Mouse (Mus musculus) heart, adult 11 months (tissue): ENCODE data around the gene Tpst1.

Experiments used
- DNase-seq: peaks from one replicate; pipeline ENCODE4 v3.0.0; 2022

Gene Tpst1

DNA sequence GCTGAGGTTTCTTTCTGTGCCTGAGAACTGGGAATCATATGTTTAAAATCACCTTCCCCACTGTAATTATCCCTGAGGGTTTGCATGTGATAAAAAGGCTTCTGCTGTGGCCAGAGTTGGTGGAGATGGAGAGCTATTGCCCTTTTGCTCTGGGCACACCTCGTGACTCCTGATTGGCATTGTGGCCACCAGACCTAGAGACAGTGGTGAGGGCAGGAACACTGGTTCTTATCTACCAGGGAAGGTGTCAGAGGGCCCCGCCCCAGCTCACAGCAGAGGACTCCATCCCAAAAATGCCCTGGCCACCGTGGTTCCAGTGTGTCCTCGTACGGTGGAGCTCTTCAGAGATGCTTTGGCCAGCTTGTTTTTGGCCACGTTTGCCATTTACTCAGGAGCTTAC, 20.2 kb upstream of the Tpst1 start:
- peak; percentile 90 for DNase-seq

DNA sequence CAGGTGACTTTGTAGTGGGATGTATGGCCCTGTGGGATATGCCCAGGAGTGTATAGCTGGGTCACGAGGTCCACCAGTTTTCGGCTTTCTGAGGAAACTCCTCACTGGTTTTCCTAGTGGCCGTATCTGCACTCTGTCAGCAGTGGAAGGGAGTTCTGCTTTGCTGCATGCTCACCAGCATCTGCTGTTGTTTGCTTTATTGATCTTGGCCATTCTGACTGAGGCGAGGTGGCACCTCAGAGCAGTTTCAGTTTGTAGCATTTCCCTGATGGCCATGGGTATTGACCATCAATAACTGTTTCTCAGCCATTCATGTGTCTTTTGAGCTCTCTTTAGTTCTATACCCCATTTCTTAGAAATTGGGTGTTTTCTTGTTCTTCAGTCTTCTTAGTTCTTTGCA, 17.4 kb upstream of the Tpst1 start:
- no peak for DNase-seq

GRCm38 (mm10) chr5:130056303-130056702, 16.8 kb upstream of the Tpst1 start:
- no peak for DNase-seq

DNA sequence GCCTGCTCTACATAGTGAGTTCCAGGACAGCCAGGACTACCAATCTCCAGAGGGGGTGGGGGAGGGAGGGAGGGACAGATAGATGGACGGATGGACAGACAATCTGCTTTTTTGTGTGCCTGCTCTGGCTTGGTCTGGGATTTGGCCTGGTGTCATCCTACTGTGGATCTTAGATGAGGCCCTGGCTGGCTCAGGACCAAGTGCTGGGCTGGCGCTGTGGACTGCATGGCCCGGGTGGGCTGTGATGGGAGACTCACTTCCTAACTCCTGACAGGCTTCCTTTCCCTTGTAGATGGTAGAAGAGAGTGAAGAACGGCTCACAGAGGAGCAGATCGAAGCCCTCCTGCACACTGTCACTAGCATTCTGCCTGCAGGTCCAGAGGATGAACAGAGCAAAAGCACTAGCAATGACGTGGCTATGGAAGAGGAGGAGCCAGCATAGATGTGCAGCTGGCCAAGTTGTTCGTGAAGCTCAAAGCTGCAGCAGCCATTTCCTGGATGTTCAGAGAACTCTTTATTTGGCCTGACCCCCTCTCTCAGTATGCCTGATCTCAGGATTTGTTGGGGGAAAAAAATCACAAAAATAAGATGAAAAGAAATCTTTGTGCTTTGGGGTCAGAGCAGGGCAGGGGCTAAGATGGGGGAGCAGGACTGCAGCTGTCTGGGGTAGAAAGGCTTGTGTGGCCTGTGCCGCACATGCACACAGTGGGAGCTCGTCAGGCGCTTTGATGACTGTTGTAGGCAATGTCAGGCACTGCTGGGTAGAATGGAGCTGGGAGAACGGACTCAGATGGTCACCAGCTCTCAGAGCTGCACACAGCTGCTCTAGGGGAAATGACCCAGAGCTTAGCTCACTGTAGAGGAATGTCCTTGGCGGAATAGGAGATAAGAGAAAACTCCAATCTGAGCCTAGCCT, 13.5 kb upstream of the Tpst1 start:
- DNase-seq = peak; percentile 97

DNA sequence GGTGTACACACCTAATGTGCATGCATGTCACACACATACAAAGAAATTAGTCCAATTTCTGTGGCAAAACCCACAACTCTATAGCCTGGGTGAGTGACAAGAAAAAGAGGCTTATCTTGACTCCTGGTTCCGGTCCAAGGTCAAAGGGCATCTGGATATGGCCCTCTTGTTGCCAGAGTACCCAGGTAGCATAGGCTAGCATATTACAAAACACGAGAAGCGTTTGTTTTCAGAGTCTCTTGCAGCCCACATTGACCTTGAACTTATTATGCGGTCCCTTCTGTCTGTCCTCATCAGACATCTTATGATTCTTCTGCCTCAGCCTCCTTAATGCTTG, 12.8 kb upstream of the Tpst1 start:
- no peak for DNase-seq

DNA sequence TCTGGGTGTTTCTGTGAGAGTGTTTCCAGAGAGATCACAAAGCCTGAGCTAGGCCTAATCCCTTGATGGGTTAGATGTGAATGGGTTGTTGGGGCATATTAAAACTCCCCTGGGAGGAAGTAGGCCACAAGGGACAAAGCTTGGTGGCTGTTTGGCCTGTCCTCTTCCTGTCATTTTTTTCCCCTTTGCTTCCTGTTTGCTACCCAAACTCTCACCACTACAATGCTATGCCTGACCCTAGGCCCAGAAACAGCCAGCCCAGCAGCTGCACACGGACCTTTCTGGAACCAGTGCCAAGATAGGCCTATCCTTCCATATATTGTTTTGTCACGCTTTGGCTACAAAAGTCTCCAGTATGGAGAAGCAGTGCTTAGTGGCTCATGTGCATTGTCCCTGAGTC, 11.0 kb upstream of the Tpst1 start:
- peak; percentile 97 for DNase-seq

GRCm38 (mm10) chr5:130063760-130064159, 9.4 kb upstream of the Tpst1 start:
- peak; percentile 92 for DNase-seq

- no peak for DNase-seq
These were observed 7.5 kb upstream of the Tpst1 start for GRCm38 (mm10) chr5:130065579-130065978.

DNA sequence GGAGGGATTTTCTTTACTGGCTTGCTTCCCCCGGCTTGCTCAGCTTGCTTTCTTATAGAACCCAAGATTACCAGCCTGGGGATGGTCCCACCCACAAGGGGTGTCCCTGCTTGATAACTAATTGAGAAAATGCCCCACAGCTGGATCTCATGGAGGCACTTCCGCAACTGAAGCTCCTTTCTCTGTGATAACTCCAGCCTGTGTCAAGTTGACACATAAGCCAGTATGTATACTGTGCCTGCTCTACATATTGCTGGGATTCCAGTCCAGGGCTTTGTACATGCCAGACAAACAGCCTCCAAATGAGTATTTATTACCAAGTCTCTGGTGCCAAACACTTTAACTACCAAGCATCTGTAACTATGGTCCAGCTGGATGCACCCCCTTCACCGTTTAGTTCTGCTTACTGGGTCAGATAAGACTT, 5.3 kb upstream of the Tpst1 start:
- DNase-seq = no peak

DNA sequence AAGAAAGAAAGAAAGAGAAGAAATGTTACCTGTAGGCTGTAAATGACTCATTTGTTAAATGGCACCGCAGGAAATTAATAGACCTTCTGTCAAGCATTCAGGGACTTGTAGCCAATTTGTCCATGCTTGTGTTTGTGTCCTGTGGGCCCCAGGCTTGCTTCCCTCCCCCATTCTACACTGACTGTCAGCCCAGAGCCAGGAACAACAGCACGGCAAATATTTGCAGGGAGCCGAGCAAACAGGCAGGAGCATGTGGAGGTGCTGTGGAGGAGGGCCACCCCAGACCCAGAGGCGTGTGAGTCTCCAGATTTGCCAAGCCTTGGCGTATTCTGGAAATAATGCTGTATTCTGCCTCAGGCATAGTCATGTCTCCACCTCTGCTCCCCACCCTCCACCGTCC, 1.4 kb downstream of the Tpst1 start:
- no peak for DNase-seq

DNA sequence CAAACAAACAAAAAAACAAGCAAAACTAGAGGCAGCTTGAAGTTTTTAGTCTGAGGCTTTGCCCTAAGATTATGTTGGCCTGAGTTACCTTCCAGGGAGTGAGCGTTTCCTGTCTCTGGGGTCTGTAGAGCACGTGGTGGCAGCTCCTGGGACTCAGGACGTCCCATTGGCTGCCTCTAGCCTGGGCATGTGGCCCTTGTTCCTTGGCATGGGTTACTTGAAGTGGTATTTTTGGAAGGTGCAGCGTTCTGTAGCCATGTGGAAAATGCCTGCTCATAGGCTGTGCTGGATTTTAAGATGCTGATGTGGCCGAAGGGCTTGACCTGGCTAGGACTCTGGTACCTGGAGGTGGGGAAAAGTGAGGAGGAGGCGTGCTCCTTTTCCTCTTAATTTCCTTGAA, 3.3 kb downstream of the Tpst1 start:
- peak; percentile 96 for DNase-seq

GRCm38 (mm10) chr5:130078096-130078833, 5.1 kb downstream of the Tpst1 start:
- DNase-seq = no peak

DNA sequence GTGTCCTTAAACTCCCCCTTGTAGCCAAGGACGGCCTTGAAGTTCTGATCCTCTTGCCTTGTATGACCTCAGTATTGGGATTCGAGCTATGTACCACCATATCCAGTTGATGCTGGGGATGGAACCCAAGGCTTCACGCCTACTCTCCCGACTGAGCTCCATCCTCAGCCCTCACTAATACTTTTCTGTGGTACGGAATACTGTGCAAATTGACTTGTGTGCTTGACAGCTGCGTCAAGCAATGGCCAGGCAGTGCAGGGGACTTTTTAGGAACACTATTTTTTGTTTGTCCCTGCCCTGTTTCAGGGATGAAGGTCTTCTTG, 5.7 kb downstream of the Tpst1 start:
- DNase-seq = peak; percentile 91

- peak; percentile 100 for DNase-seq
These were observed 6.3 kb downstream of the Tpst1 start for GRCm38 (mm10) chr5:130079202-130080050.

DNA sequence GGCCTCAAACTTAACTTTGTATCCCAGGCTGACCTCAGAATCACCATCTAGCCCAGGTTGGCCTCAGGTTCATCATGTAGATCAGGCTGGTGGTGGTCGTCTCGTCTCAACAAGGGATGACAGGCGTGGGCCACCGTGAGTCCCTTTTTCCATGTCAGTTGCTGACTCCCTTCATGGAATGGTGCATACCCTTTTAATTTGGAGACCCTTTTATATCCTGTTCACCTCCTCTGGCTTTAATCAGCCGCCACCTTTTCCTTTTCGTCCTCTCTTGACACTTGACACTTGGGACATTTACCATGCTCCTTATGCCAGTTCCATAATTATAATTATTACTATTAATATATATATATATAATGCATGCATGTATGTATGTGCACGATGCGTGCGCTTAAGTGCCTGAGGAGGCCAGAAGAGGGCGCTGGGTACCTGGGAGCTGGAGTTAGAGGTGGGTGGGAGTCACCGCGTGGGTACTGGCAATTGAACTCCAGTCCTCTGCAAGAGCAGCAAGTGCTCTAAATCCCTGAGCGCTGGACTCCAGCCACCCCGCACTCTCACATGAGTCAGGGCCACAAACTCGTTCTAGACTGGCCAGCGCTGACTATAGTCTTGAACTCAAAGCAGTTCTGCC, 7.0 kb downstream of the Tpst1 start:
- no peak for DNase-seq

- DNase-seq = no peak
These were observed 8.2 kb downstream of the Tpst1 start for GRCm38 (mm10) chr5:130081181-130081881.

GRCm38 (mm10) chr5:130082431-130082830, 9.3 kb downstream of the Tpst1 start:
- no peak for DNase-seq

- DNase-seq = no peak
These were observed 11.1 kb downstream of the Tpst1 start for GRCm38 (mm10) chr5:130084271-130084670.

DNA sequence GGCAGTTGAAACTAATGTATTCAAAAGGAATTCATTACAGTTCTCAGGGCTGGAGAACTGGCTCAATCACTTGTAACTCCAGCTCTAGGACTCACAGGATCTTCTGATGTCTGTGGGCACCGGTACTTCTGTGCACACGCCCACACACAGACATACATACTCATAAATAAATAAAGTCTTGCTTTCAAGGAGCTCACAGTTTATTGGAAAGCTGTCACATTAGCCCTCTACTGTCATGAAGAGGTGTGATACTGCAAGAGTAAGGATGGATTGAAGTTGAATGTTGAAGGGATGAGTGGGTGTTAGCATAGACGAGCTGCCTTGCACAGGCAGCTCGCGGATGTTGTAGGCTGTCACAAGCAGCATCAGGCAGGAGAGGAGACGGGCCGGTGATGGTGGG, 14.9 kb downstream of the Tpst1 start:
- no peak for DNase-seq

DNA sequence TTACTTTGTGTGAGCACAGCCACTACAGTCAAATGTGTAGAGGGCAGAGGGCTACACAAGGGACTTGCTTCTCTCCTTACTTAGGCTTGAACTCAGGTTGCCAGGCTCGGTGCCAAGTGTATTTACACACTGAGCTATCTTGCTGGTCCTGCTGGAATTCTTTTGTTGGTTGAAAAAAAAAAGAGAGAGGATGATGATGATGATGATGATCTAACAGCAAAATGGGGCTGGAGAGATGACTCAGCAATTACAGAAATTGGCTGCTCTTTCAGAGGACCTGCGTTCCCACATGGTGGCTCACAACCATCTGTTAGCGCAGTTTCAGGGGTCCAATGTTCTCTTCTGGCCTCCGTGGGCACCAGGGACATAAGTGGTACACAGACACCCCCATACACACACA, 15.5 kb downstream of the Tpst1 start:
- DNase-seq = no peak

- DNase-seq = peak; percentile 92
These were observed 16.1 kb downstream of the Tpst1 start for GRCm38 (mm10) chr5:130089177-130089576.
